Mouse (Mus musculus) liver, postnatal 0 days (tissue): ENCODE results near the gene Hvcn1.

Source experiments
- CTCF ChIP-seq: sonication (generic); IDR thresholded peaks from 2 replicates; pipeline ENCODE4 v1.5.1; 2016; ENCODE audit warnings: antibody characterized with exemption, low read depth
- EP300 ChIP-seq: IDR thresholded peaks from 2 replicates; pipeline ENCODE4 v1.6.1; 2016; ENCODE audit warnings: antibody characterized with exemption, low read depth, mild to moderate bottlenecking

DNA sequence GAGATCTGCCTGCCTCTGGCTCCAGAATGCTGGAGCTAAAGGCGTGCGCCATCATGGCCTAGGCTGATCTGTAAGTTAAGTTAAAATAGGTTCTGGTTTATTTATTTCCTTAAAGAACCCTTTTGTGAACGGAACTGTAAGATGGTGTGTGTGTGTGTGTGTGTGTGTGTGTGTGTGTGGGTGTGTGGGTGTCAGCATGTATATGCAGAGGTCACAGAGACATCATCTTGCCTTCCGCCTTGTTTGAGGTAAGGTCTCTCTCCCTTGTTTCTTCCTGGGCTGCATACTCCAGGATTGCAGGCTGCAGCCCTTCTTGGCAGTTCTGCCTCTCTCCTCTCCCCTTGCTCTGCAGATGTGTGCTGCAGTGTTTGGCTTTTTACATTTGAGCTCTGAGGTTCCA is 24.2 kb downstream of the Hvcn1 start:
- no peak for TF ChIP-seq CTCF
- TF ChIP-seq EP300 = no peak
